16 mouse cellular contexts compared by ENCODE assay signal in the genomic region with DNA sequence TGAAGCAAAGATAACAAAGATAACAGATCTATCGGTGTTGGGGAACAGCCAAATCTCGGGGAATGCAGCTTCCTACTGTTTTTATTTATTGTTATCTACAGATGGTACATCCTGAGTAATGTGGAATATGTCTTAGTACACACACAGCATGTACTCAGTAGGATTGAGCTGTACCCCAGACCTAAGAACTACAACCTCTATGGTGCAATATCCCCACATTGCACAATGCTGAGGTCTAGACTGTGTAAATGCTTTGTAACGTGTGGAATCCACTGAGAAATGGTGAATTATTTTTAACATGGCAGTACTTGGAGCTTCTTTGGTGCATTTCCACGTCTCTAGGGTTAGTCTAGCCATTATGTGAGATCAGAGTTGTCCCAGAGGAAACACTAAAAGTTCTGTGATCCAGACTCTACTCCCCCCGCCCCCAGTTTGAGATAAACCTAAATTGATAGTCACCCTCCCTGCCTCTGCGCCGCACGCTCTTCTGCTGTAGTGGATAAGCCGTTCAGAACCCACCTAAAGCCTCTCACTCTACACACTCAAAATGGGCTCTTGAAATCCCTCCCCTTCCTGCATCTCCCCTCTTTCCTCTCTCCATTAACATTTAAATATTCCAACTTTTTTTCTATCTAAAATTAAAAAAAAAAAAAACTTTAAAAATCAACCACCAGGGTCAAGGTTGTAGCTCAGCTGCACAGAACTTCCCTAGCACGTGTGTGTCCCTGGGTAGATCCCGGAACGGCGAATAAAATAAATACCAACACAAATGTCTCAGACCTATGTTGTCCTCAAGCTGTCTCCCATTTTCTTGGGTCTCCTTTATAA. TPM values are rescaled to one million over a fixed set of nuclear protein-coding genes. Genes with fewer than 3 reads are reported as not detected.
A peak's percentile ranks its signal among the peaks of the same experiment; 100 is the strongest.
DNase-seq lines count a peak whose midpoint lies in the region; ATAC-seq and TF ChIP-seq lines count a peak whose summit lies in the region.
"Had no signal": no experiment of that assay in that cellular context is flagged by ENCODE, and none has a peak within 500 bp of the region (broad histone marks: within the 10 kb centered on the region; RNA-seq: fewer than 3 reads in every experiment).

No protein-coding gene starts in this region.

- TF ChIP-seq POLR2A in liver, adult 2 months (IDR thresholded peaks at IDR 0.05; ENCODE audit: extremely low read depth, insufficient read depth, low read length), result no peak

- H3K4me1 ChIP-seq in heart, embryonic 10.5 days, result no peaks in the 10 kb centered on the region
- H3K4me1 ChIP-seq in liver, adult 2 months (ENCODE audit: control insufficient read depth, insufficient read depth, low read length), result no peaks in the 10 kb centered on the region
- H3K4me1 ChIP-seq: embryonic facial prominence, embryonic 15.5 days had no signal

- no peaks in the 10 kb centered on the region for H3K9me3 ChIP-seq in heart, embryonic 10.5 days
- H3K9me3 ChIP-seq: embryonic facial prominence, embryonic 15.5 days had no signal

- 78% methylated on average over 13 of the region's 13 CpGs for WGBS in heart, embryonic 10.5 days
- 68% methylated on average over 13 of the region's 13 CpGs for WGBS in liver, adult 2 months

- no peaks in the 10 kb centered on the region for H3K36me3 ChIP-seq in heart, embryonic 10.5 days
- H3K36me3 ChIP-seq in liver, adult 2 months (ENCODE audit: control insufficient read depth, insufficient read depth, low read length), result no peaks in the 10 kb centered on the region
- H3K36me3 ChIP-seq: embryonic facial prominence, embryonic 15.5 days had no signal

- TF ChIP-seq CTCF in liver, adult 2 months (IDR thresholded peaks at IDR 0.05; ENCODE audit: low read depth, low read length), result no peak

- H3K27ac ChIP-seq in heart, embryonic 10.5 days, result 0 out of 2 replicates have a peak overlapping the region, but pooled peaks have one; percentile 7
- H3K27ac ChIP-seq in liver, adult 2 months (replicated peaks; ENCODE audit: insufficient read depth, low read depth, low read length), result no peak overlapping the region
- H3K27ac ChIP-seq: embryonic facial prominence, embryonic 15.5 days had no signal

- no peaks in the 10 kb centered on the region for H3K79me2 ChIP-seq in liver, adult 2 months (ENCODE audit: control insufficient read depth, insufficient read depth, low read length)

- no peaks in the 10 kb centered on the region for H3K27me3 ChIP-seq in heart, embryonic 10.5 days (ENCODE audit: insufficient read depth, poor library complexity, severe bottlenecking)
- H3K27me3 ChIP-seq in liver, adult 2 months (ENCODE audit: control insufficient read depth, insufficient read depth, low read length), result no peaks in the 10 kb centered on the region
- H3K27me3 ChIP-seq: embryonic facial prominence, embryonic 15.5 days had no signal

- no peak overlapping the region for H3K9ac ChIP-seq in liver, adult 2 months (ENCODE audit: low read depth, low read length)
- H3K9ac ChIP-seq: embryonic facial prominence, embryonic 15.5 days had no signal

- H3K4me3 ChIP-seq in heart, embryonic 10.5 days, result no peak overlapping the region
- no peak overlapping the region for H3K4me3 ChIP-seq in liver, adult 2 months (ENCODE audit: insufficient read depth, low read depth, low read length)
- H3K4me3 ChIP-seq: embryonic facial prominence, embryonic 15.5 days had no signal

- peak; percentile 71 for ATAC-seq in megakaryocyte progenitor cell, adult 5-6 weeks (replicated peaks; ENCODE audit: poor library complexity)

- DNase-seq in heart, embryonic 10.5 days (ENCODE audit: low spot score), result no peak
- DNase-seq in heart, postnatal 10 days, result no peak
- peak; percentile 49 for DNase-seq in c-Kit-positive CD71-positive TER-119-negative erythroid progenitor cells, embryonic 14.5 days (ENCODE audit: low read depth)
- DNase-seq in liver, adult 2 months (ENCODE audit: extremely low read depth, low read depth, low spot score), result peak; percentile 62
- DNase-seq in left cerebral cortex, postnatal 14 days (ENCODE audit: low spot score in 2 of 2), result no peak
- DNase-seq in gastrocnemius, adult 8-10 months (ENCODE audit: low spot score in 2 of 2), result no peak
- no peak for DNase-seq in embryo, embryonic 10 days (ENCODE audit: low spot score)
- DNase-seq: adrenal gland, postnatal 10 days; cerebellum, adult 11 months; heart, adult 18-20 months; kidney, postnatal 10 days; lung, postnatal 10 days; midbrain, embryonic 14.5 days; thymus, adult 18-20 months had no signal

- intact Hi-C loops in heart, postnatal 10 days (cut with DNase I), result loop anchor here (5.0 kb wide), 1 partner anchor 47 kb away; the partner anchor contains the start of gene Bmp2k
- intact Hi-C loops in left cerebral cortex, postnatal 14 days (cut with DNase I), result no loop called here

RNA-seq across cellular contexts. Expression of gene Bmp2k, which starts 47.4 kb away (rescaled TPM):
- 10.2 and 12.3 TPM in 2 replicates for polyA plus RNA-seq in heart, embryonic 10.5 days (2016; fragmentation: Nextera tagmentation; extraction: Ambion mirVana)
- total RNA-seq in heart, postnatal 10 days (2021), result 10 to 100 TPM; 16.2 to 16.6 TPM
- total RNA-seq in liver, adult 2 months (2014; rRNA removed), result 6.6 and 7.1 TPM in 2 replicates
- 2.7 and 2.9 TPM in 2 replicates for polyA plus RNA-seq in liver, adult 2 months (2012; rRNA removed)
- total RNA-seq in megakaryocyte progenitor cell, adult 5-6 weeks (2015), result 39.5 and 43.2 TPM in 2 replicates
- 16.4 and 16.5 TPM in 2 replicates for total RNA-seq in megakaryocyte progenitor cell, adult 5-6 weeks (2017)
- 10 to 100 TPM; 12.8 to 13.5 TPM for total RNA-seq in left cerebral cortex, postnatal 14 days (2021)
- total RNA-seq in gastrocnemius, adult 8-10 months (2022), result 10 to 100 TPM; 11.8 to 14.4 (median 13.5) TPM

Comparison
In these comparisons a context has a peak if more than half of its experiments do, and no peak if none do; other contexts are left out.
1. DNase-seq: peak in c-Kit-positive CD71-positive TER-119-negative erythroid progenitor cells, embryonic 14.5 days (single experiment) and liver, adult 2 months (single experiment); none in heart, embryonic 10.5 days (single experiment), heart, postnatal 10 days (0 of 2), left cerebral cortex, postnatal 14 days (0 of 2), gastrocnemius, adult 8-10 months (0 of 2) and embryo, embryonic 10 days (single experiment).